Mouse (Mus musculus) monocyte, adult 59 days (primary cell): ENCODE results near the gene Ubl3. TPM values are rescaled to one million over a fixed set of nuclear protein-coding genes. Genes with fewer than 3 reads are reported as not detected.

Experiments used
- total RNA-seq, 2 experiments: library from RNA; stranded (reverse); gene quantifications; one replicate each; pipeline ENCODE4 v1.2.4; 2023

The Ubl3 gene
- total RNA-seq: 100 to 1,000 TPM; 275 to 281 TPM

DNA sequence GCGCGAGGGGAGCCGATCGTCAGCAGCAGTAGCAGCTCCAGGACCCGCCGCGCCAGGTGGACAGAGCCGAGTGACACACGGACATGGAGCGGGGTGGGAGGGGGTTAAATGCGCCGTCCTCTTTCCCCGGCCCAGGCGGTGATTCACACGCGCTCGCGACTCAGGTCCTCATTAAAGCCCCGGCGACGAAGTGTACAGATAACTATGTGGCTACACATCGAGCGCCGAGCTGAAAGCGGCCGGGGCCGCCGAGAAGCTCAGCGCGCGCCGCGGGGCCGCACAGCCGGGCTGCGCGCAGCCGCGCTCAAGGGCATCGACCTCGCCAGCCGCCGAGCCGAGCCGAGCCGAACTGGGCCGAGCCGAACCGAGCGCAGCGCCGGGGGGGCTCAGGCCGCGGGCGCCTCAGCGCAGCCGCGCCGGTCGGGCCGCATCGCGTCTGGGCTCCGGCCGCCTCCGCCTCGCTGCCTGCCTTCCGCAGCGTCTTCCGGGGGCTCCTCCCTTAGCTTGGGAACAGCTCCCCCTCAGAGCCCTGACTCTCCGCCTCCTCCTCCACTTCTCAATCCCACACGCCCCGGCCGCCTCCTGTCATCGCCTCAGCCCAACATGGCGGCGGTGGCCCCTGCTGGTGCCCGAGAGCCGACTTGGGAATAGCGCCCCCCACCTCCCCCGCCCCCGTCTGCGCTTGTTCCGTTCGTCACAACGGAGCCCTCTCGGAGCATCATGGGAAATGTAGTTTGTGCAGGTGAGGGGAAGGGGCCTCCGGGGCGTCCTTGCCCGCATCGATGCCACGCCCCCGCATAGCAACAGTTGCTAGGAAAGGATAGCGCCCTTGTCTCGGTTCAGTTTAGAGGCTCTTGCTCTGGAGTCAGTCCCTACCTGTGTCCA lies at the start of gene Ubl3:
TSS of gene Ubl3 (minus strand) at position 603 of the 885 bp plus-strand sequence.

Other genes with a start within 250 kb of the Ubl3 start
- 10 to 100 TPM; 51.1 to 58.1 TPM for gene Slc7a1, start 152.9 kb downstream of the Ubl3 start, total RNA-seq